26 mouse cellular contexts compared by ENCODE assay signal in the genomic region with DNA sequence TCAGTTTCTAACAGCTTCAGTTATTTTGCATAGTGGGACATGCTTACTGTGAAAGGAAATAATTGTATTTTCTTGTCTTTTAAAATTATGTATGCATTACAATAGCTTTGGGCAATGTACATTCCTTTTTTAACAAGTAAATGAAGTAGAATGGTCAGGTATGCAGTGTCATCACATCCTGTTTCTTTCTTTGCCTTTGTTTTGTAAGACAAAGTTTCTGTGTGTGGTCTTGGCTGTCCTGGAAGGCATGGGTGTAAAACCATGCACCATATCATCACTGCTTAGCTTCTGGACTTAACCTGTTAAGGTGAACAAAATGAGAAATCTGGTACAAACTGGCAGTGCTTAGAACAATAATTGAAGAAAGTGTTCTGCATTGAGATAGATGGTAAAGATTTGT. TPM values are rescaled to one million over a fixed set of nuclear protein-coding genes. Genes with fewer than 3 reads are reported as not detected.
DNase-seq lines count a peak whose midpoint lies in the region; ATAC-seq lines count a peak whose summit lies in the region.
"Had no signal": no experiment of that assay in that cellular context is flagged by ENCODE, and none has a peak within 500 bp of the region (broad histone marks: within the 10 kb centered on the region; RNA-seq: fewer than 3 reads in every experiment).

No protein-coding gene starts in this region.

- H3K36me3 ChIP-seq in midbrain, embryonic 11.5 days (ENCODE audit: control insufficient read depth, insufficient read depth, low read length), result peaks cover 7% of the 10 kb centered on the region
- peaks cover 95% of the 10 kb centered on the region for H3K36me3 ChIP-seq in midbrain, embryonic 10.5 days

- no peaks in the 10 kb centered on the region for H3K27me3 ChIP-seq in midbrain, embryonic 11.5 days (ENCODE audit: control insufficient read depth, insufficient read depth, low read length)
- H3K27me3 ChIP-seq in midbrain, embryonic 10.5 days (ENCODE audit: low read depth, poor library complexity, severe bottlenecking), result no peaks in the 10 kb centered on the region
- H3K27me3 ChIP-seq: CH12.LX; embryonic facial prominence, embryonic 12.5 days; forebrain, embryonic 13.5 days; forebrain, embryonic 15.5 days; Patski had no signal

- no peaks in the 10 kb centered on the region; the same call in 1 of the 2 replicates for H3K4me1 ChIP-seq in midbrain, embryonic 11.5 days (ENCODE audit: control insufficient read depth, insufficient read depth, low read length)
- H3K4me1 ChIP-seq in midbrain, embryonic 10.5 days, result peaks cover 3% of the 10 kb centered on the region
- H3K4me1 ChIP-seq: embryonic facial prominence, embryonic 10.5 days had no signal

- H3K9me3 ChIP-seq in midbrain, embryonic 11.5 days (ENCODE audit: control insufficient read depth, low read length), result no peaks in the 10 kb centered on the region
- H3K9me3 ChIP-seq in midbrain, embryonic 10.5 days (replicated peaks), result no peaks in the 10 kb centered on the region
- H3K9me3 ChIP-seq: embryonic facial prominence, embryonic 10.5 days; embryonic facial prominence, embryonic 12.5 days; forebrain, embryonic 13.5 days; forebrain, embryonic 15.5 days; G1E had no signal

- H3K4me3 ChIP-seq in midbrain, embryonic 11.5 days (ENCODE audit: low read depth, low read length), result no peak overlapping the region
- no peak overlapping the region for H3K4me3 ChIP-seq in midbrain, embryonic 10.5 days
- H3K4me3 ChIP-seq: embryonic facial prominence, embryonic 10.5 days; embryonic facial prominence, embryonic 12.5 days; forebrain, embryonic 13.5 days; forebrain, embryonic 15.5 days had no signal

- intact Hi-C loops in left cerebral cortex, postnatal 14 days (cut with DNase I), result no loop called here

- no peak overlapping the region for H3K4me2 ChIP-seq in midbrain, embryonic 11.5 days
- H3K4me2 ChIP-seq: embryonic facial prominence, embryonic 12.5 days; forebrain, embryonic 13.5 days; forebrain, embryonic 15.5 days had no signal

- peak; percentile 57 for DNase-seq in midbrain, embryonic 11.5 days (ENCODE audit: low spot score, missing footprints)
- DNase-seq in midbrain, embryonic 10.5 days (ENCODE audit: low spot score), result no peak
- peak; percentile 56 for DNase-seq in ES-CJ7 (ENCODE audit: low read depth, low spot score)
- peak; percentile 90 for DNase-seq in R1 (ENCODE audit: low read depth, low spot score)
- no peak for DNase-seq in left cerebral cortex, postnatal 14 days (ENCODE audit: low spot score in 2 of 2)
- DNase-seq in thymus, postnatal 10 days (ENCODE audit: low spot score in 2 of 2), result no peak
- no peak for DNase-seq in left cerebral cortex, adult 8-10 months (ENCODE audit: low spot score in 2 of 2)
- DNase-seq: adrenal gland, adult 8-10 months; adrenal gland, postnatal 14 days; adrenal gland, postnatal 36 days; B cell, adult 2 months; cerebellum, adult 11-12 months; cerebellum, adult 2 months; cerebellum, adult 9-10 months; cerebellum, postnatal 10 days; cerebellum, postnatal 25 days; forebrain, postnatal 0 days had no signal

- no peak for ATAC-seq in midbrain, embryonic 11.5 days (ENCODE audit: low FRiP score)
- ATAC-seq: activated CD4-positive, CD25-positive, alpha-beta regulatory T cell, adult 4 months; CD4-positive, CD25-positive, alpha-beta regulatory T cell, adult 4 months; forebrain, embryonic 13.5 days; forebrain, embryonic 15.5 days; forebrain, postnatal 0 days; Patski had no signal

- no peak overlapping the region for H3K27ac ChIP-seq in midbrain, embryonic 11.5 days (ENCODE audit: low read depth, low read length)
- no peak overlapping the region for H3K27ac ChIP-seq in midbrain, embryonic 10.5 days (replicated peaks)
- H3K27ac ChIP-seq: embryonic facial prominence, embryonic 10.5 days; embryonic facial prominence, embryonic 12.5 days; forebrain, embryonic 13.5 days; forebrain, embryonic 15.5 days had no signal

- no peak overlapping the region for H3K9ac ChIP-seq in midbrain, embryonic 11.5 days (ENCODE audit: low read length)
- H3K9ac ChIP-seq: embryonic facial prominence, embryonic 12.5 days; forebrain, embryonic 13.5 days; forebrain, embryonic 15.5 days; forebrain, postnatal 0 days had no signal

RNA-seq across cellular contexts. Expression of gene 1810013L24Rik, which starts 9.0 kb away (rescaled TPM):
- 21.6 and 23.7 TPM in 2 replicates for polyA plus RNA-seq in midbrain, embryonic 11.5 days (2014; fragmentation: Nextera tagmentation; extraction: Ambion mirVana)
- 19.0 and 21.5 TPM in 2 replicates for polyA plus RNA-seq in midbrain, embryonic 10.5 days (2016; fragmentation: Nextera tagmentation; extraction: Ambion mirVana)
- total RNA-seq in left cerebral cortex, postnatal 14 days (2021), result 100 to 1,000 TPM; 110 to 118 TPM
- 100 to 1,000 TPM; 103 to 114 (median 109) TPM for total RNA-seq in left cerebral cortex, adult 8-10 months (2022)

RNA-seq across cellular contexts. Expression of gene Usp7, which starts 46.8 kb away (rescaled TPM):
- polyA plus RNA-seq in midbrain, embryonic 11.5 days (2014; fragmentation: Nextera tagmentation; extraction: Ambion mirVana), result 35.7 and 41.0 TPM in 2 replicates
- 25.0 and 28.1 TPM in 2 replicates for polyA plus RNA-seq in midbrain, embryonic 10.5 days (2016; fragmentation: Nextera tagmentation; extraction: Ambion mirVana)
- 100 to 1,000 TPM; 155 to 156 TPM for total RNA-seq in left cerebral cortex, postnatal 14 days (2021)
- total RNA-seq in left cerebral cortex, adult 8-10 months (2022), result 100 to 1,000 TPM; 149 to 164 (median 158) TPM

Comparison
In these comparisons a context has a peak if more than half of its experiments do, and no peak if none do; other contexts are left out.
1. DNase-seq: peak in midbrain, embryonic 11.5 days (single experiment), ES-CJ7 (single experiment) and R1 (single experiment); none in midbrain, embryonic 10.5 days (single experiment), left cerebral cortex, postnatal 14 days (0 of 2), thymus, postnatal 10 days (0 of 2) and left cerebral cortex, adult 8-10 months (0 of 2).